Mouse (Mus musculus): ENCODE results near the gene Cryab.

DNA sequence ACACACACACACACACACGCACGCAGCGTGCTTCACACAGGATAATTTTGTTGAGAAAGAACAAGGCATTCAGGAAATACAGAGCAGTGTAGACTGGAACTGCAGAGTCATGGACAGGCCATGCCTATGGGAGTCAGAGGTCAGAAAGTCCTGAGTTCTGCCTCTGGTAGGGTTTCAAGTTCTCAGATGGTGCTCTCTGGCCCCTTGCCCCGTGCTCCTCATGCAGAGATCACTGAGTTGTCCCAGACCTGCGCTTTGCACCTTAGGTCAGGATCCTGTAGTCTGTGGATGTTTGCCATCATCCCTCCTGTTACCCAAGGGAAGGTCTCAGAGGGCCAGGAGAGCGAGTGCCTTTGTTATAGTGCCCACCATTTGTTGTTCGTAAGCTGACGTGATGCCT, 45.7 kb downstream of the Cryab start:
- TF ChIP-seq CTCF (IDR thresholded peaks at IDR 0.05; ENCODE audit: control insufficient read depth, insufficient read depth, low read length) (no peak), POLR2A (IDR thresholded peaks at IDR 0.05; ENCODE audit: borderline replicate concordance, control insufficient read depth, low read depth, low read length) (no peak)

Measured in bone marrow, adult 2 months (tissue).